Mouse (Mus musculus) cerebellum, adult 2 months (tissue): ENCODE data around the gene Il20rb.

Source experiments
- CTCF ChIP-seq: fragments of 200-500 bp; IDR thresholded peaks from 2 replicates; pipeline ENCODE4 v1.5.1; 2011; ENCODE audit warnings: low read depth, mild to moderate bottlenecking, control low read depth, low read length, moderate library complexity, borderline replicate concordance; ENCODE audit not compliant: insufficient read depth
- POLR2A ChIP-seq: fragments of 200-500 bp; IDR thresholded peaks from 2 replicates; pipeline ENCODE4 v1.6.1; 2011; ENCODE audit warnings: low read length, control low read depth, borderline replicate concordance; ENCODE audit not compliant: insufficient read depth

GRCm38 (mm10) chr9:100505498-100505897 is 18.9 kb upstream of the Il20rb start:
- TF ChIP-seq CTCF (no peak), POLR2A (no peak)
